21 mouse cellular contexts compared by ENCODE assay signal in genomic region chr6:137874471-137875244, GRCm38 (mm10).
DNase-seq lines count a peak whose midpoint lies in the region; ATAC-seq and TF ChIP-seq lines count a peak whose summit lies in the region.
"Had no signal": no experiment of that assay in that cellular context is flagged by ENCODE, and none has a peak within 500 bp of the region (broad histone marks: within the 10 kb centered on the region; RNA-seq: fewer than 3 reads in every experiment).

No protein-coding gene starts in this region.

- no peak overlapping the region for H3K4me3 ChIP-seq in kidney, embryonic 15.5 days (replicated peaks)
- no peak overlapping the region for H3K4me3 ChIP-seq in lung, embryonic 14.5 days (ENCODE audit: low read depth, low read length)
- no peak overlapping the region for H3K4me3 ChIP-seq in limb, embryonic 10.5 days
- H3K4me3 ChIP-seq in stomach, embryonic 14.5 days (ENCODE audit: low read depth, low read length) = no peak overlapping the region
- H3K4me3 ChIP-seq: embryonic facial prominence, embryonic 13.5 days; erythroblast, embryonic 14.5 days; forebrain, embryonic 12.5 days; gastrocnemius, adult 2 months; heart, embryonic 15.5 days; liver, embryonic 13.5 days had no signal

- no peaks in the 10 kb centered on the region for H3K4me1 ChIP-seq in kidney, embryonic 15.5 days
- H3K4me1 ChIP-seq in lung, embryonic 14.5 days (ENCODE audit: insufficient read depth) = no peaks in the 10 kb centered on the region
- H3K4me1 ChIP-seq in limb, embryonic 10.5 days = no peaks in the 10 kb centered on the region
- H3K4me1 ChIP-seq in stomach, embryonic 14.5 days (ENCODE audit: control insufficient read depth, insufficient read depth, low read length) = no peaks in the 10 kb centered on the region
- H3K4me1 ChIP-seq: embryonic facial prominence, embryonic 13.5 days; forebrain, embryonic 12.5 days; liver, embryonic 13.5 days had no signal

- WGBS in kidney, embryonic 15.5 days = 81% methylated on average over 8 of the region's 8 CpGs
- 59% methylated on average over 8 of the region's 8 CpGs for WGBS in lung, embryonic 14.5 days
- WGBS in limb, embryonic 10.5 days = 92% methylated on average over 8 of the region's 8 CpGs
- 59% methylated on average over 8 of the region's 8 CpGs for WGBS in stomach, embryonic 14.5 days

- no peaks in the 10 kb centered on the region for H3K9me3 ChIP-seq in kidney, embryonic 15.5 days (replicated peaks)
- no peaks in the 10 kb centered on the region for H3K9me3 ChIP-seq in lung, embryonic 14.5 days (ENCODE audit: low read depth, low read length)
- H3K9me3 ChIP-seq in limb, embryonic 10.5 days (replicated peaks) = no peaks in the 10 kb centered on the region
- H3K9me3 ChIP-seq in stomach, embryonic 14.5 days (ENCODE audit: control insufficient read depth, low read depth, low read length) = no peaks in the 10 kb centered on the region
- H3K9me3 ChIP-seq: embryonic facial prominence, embryonic 13.5 days; heart, embryonic 15.5 days; liver, embryonic 13.5 days had no signal

- H3K9ac ChIP-seq in kidney, embryonic 15.5 days = no peak overlapping the region
- no peak overlapping the region for H3K9ac ChIP-seq in lung, embryonic 14.5 days
- no peak overlapping the region for H3K9ac ChIP-seq in stomach, embryonic 14.5 days (replicated peaks; ENCODE audit: low read depth, low read length)
- H3K9ac ChIP-seq: embryonic facial prominence, embryonic 13.5 days; forebrain, embryonic 12.5 days; heart, embryonic 15.5 days; liver, embryonic 13.5 days had no signal

- intact Hi-C loops in heart, postnatal 36 days (cut with DNase I) = loop anchor here (5.0 kb wide), 2 partner anchors 178 to 293 kb away; no protein-coding TSS in a partner anchor
- intact Hi-C loops in heart, postnatal 25 days (cut with DNase I) = loop anchor here (5.0 kb wide), 1 partner anchor 278 kb away; no protein-coding TSS in a partner anchor

- H3K27ac ChIP-seq in kidney, embryonic 15.5 days = no peak overlapping the region
- H3K27ac ChIP-seq in lung, embryonic 14.5 days (ENCODE audit: low read depth) = no peak overlapping the region
- H3K27ac ChIP-seq in limb, embryonic 10.5 days = no peak overlapping the region
- no peak overlapping the region for H3K27ac ChIP-seq in stomach, embryonic 14.5 days (ENCODE audit: low read length)
- H3K27ac ChIP-seq: embryonic facial prominence, embryonic 13.5 days; forebrain, embryonic 12.5 days; gastrocnemius, adult 2 months; heart, embryonic 15.5 days; liver, embryonic 13.5 days; macrophage had no signal

- no peaks in the 10 kb centered on the region for H3K27me3 ChIP-seq in kidney, embryonic 15.5 days
- H3K27me3 ChIP-seq in lung, embryonic 14.5 days (ENCODE audit: insufficient read depth, low read length) = no peaks in the 10 kb centered on the region
- H3K27me3 ChIP-seq in limb, embryonic 10.5 days (ENCODE audit: low read depth, poor library complexity, severe bottlenecking) = no peaks in the 10 kb centered on the region
- no peaks in the 10 kb centered on the region for H3K27me3 ChIP-seq in stomach, embryonic 14.5 days (ENCODE audit: control insufficient read depth, insufficient read depth, low read length)
- H3K27me3 ChIP-seq: embryonic facial prominence, embryonic 13.5 days; forebrain, embryonic 12.5 days; heart, embryonic 15.5 days; liver, embryonic 13.5 days had no signal

- TF ChIP-seq CTCF in lung, embryonic 14.5 days (IDR thresholded peaks at IDR 0.05; ENCODE audit: low read depth) = no peak

- no peak overlapping the region for H3K4me2 ChIP-seq in kidney, embryonic 15.5 days
- H3K4me2 ChIP-seq in lung, embryonic 14.5 days = no peak overlapping the region
- H3K4me2 ChIP-seq in stomach, embryonic 14.5 days (replicated peaks; ENCODE audit: low read depth, low read length) = no peak overlapping the region
- H3K4me2 ChIP-seq: embryonic facial prominence, embryonic 13.5 days; forebrain, embryonic 12.5 days; heart, embryonic 15.5 days; liver, embryonic 13.5 days; midbrain, embryonic 11.5 days had no signal

- no peaks in the 10 kb centered on the region for H3K36me3 ChIP-seq in kidney, embryonic 15.5 days
- H3K36me3 ChIP-seq in lung, embryonic 14.5 days (ENCODE audit: insufficient read depth) = no peaks in the 10 kb centered on the region
- no peaks in the 10 kb centered on the region for H3K36me3 ChIP-seq in limb, embryonic 10.5 days
- no peaks in the 10 kb centered on the region for H3K36me3 ChIP-seq in stomach, embryonic 14.5 days (ENCODE audit: control insufficient read depth, insufficient read depth, low read length)
- H3K36me3 ChIP-seq: embryonic facial prominence, embryonic 13.5 days; forebrain, embryonic 12.5 days; heart, embryonic 15.5 days; liver, embryonic 13.5 days had no signal

- no peak for ATAC-seq in kidney, embryonic 15.5 days (replicated peaks; ENCODE audit: low FRiP score)
- ATAC-seq in lung, embryonic 14.5 days (ENCODE audit: insufficient read depth) = peak; percentile 47; the same call in 1 of the 2 replicates
- peak; percentile 29; the same call in 1 of the 2 replicates for ATAC-seq in stomach, embryonic 14.5 days (ENCODE audit: insufficient number of reproducible peaks, insufficient read depth, low FRiP score, low read depth)
- ATAC-seq: CD4-positive, CD25-positive, alpha-beta regulatory T cell, adult 4 months; hindbrain, embryonic 16.5 days had no signal

- DNase-seq in kidney, adult 11 months = peak; percentile 6
- DNase-seq in lung, embryonic 14.5 days = peak; percentile 55
- no peak for DNase-seq in lung, postnatal 10 days
- DNase-seq in limb, embryonic 10.5 days (ENCODE audit: low spot score) = peak; percentile 9
- no peak for DNase-seq in heart, postnatal 36 days
- no peak for DNase-seq in heart, postnatal 25 days (ENCODE audit: low spot score)
- DNase-seq: adrenal gland, postnatal 14 days; cerebellum, adult 9-11 months; gastrocnemius, adult 2 months; layer of hippocampus, postnatal 36 days; liver, embryonic 13.5 days had no signal

Comparison
In these comparisons a context has a peak if more than half of its experiments do, and no peak if none do; other contexts are left out.
1. DNase-seq: peak in kidney, adult 11 months (single experiment), lung, embryonic 14.5 days (single experiment) and limb, embryonic 10.5 days (single experiment); none in lung, postnatal 10 days (single experiment), heart, postnatal 36 days (0 of 2) and heart, postnatal 25 days (single experiment).